Mouse (Mus musculus): ENCODE data around the gene Ets1. TPM values are rescaled to one million over a fixed set of nuclear protein-coding genes. Genes with fewer than 3 reads are reported as not detected.

The Ets1 gene
- polyA plus RNA-seq, 1 experiment from 2014 or later = 16.0 TPM

DNA sequence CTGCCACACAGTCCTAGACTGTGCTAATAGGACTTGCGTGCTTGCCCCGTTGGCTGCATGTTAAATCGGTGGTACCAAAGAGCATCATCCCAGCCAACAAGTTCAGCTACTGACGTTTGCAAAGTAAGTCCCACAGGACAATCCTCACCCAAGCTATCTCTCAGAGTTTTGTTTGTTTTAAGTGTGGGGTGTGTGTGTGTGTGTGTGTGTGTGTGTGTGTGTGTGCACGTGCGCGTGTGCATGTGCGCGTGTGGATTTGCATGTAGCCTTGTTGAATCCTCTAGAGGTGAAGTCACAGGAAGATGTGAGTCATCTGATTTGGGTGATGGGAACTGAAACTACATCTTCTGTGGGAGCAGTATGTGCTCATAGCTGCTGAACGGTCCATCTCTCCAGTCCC lies 16.1 kb downstream of the Ets1 start:
- no peaks in the 10 kb centered on the region for H3K36me3 ChIP-seq (ENCODE audit: poor library complexity, severe bottlenecking)
- H3K4me3 ChIP-seq = no peak overlapping the region
- no peak overlapping the region for H3K4me2 ChIP-seq
- peaks cover 18% of the 10 kb centered on the region for H3K27me3 ChIP-seq
- 90% methylated on average over 10 of the region's 10 CpGs for WGBS
- H3K9ac ChIP-seq = no peak overlapping the region
- no peaks in the 10 kb centered on the region for H3K9me3 ChIP-seq (replicated peaks)
- no peaks in the 10 kb centered on the region for H3K4me1 ChIP-seq
- no peak overlapping the region for H3K27ac ChIP-seq
- ATAC-seq = no peak

DNA sequence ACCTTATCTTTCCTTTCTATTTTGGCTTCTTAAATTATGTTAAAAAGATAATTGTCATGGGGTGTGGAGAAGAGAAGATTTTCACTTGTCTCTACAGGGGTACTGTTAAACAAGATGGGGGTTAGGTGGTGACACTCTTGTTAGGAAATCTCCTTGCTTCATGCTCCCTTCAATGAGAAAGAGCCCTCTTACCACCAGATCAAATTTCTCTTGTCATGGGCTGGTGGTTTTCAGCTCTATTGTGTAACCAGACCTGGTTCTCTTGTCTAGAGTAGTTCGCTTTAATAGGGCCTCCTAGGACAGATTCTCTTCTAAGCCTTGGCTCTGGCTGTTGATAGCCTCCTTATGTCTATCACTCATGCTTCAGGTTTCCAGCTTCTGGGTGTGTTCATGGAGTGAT lies 18.3 kb downstream of the Ets1 start:
- ATAC-seq = no peak
- no peak overlapping the region for H3K4me3 ChIP-seq
- H3K27ac ChIP-seq = no peak overlapping the region
- H3K4me1 ChIP-seq = no peaks in the 10 kb centered on the region
- H3K36me3 ChIP-seq (ENCODE audit: poor library complexity, severe bottlenecking) = no peaks in the 10 kb centered on the region
- no peak overlapping the region for H3K9ac ChIP-seq
- no peaks in the 10 kb centered on the region for H3K9me3 ChIP-seq (replicated peaks)
- H3K4me2 ChIP-seq = no peak overlapping the region
- WGBS = 78% methylated on average over 1 of the region's 1 CpGs
- H3K27me3 ChIP-seq = peaks cover 11% of the 10 kb centered on the region; the same call in 1 of the 2 replicates

DNA sequence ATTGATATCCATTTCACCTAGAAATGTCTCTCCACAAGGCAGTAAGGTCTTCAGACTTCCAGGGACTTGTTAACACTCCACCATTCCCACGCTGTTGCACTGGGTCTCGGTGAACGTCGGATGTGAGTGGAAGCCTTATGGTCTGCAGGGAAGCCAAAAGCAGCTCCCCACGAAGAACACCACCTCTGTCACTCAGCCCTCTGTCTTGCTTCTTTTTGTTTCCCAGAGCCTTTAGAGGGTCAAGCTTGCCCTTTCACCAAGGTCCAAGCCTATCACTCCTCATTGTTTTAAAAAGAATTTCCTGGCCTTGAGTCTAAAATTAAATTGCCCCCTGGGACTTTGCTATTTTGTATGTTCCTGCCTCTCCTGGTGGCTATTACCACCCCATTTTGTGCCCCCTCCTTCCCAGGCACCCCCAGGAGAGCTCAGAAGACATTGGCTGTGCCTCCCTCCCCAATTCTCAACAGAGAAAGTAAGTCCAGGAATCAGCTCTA lies 20.4 kb downstream of the Ets1 start:
- WGBS = 77% methylated on average over 5 of the region's 5 CpGs
- no peak for ATAC-seq
- H3K27me3 ChIP-seq = peaks cover 11% of the 10 kb centered on the region
- no peak overlapping the region for H3K9ac ChIP-seq
- no peak overlapping the region for H3K27ac ChIP-seq
- H3K9me3 ChIP-seq (replicated peaks) = no peaks in the 10 kb centered on the region
- no peaks in the 10 kb centered on the region for H3K36me3 ChIP-seq (ENCODE audit: poor library complexity, severe bottlenecking)
- H3K4me3 ChIP-seq = no peak overlapping the region
- H3K4me2 ChIP-seq = no peak overlapping the region
- no peaks in the 10 kb centered on the region for H3K4me1 ChIP-seq

DNA sequence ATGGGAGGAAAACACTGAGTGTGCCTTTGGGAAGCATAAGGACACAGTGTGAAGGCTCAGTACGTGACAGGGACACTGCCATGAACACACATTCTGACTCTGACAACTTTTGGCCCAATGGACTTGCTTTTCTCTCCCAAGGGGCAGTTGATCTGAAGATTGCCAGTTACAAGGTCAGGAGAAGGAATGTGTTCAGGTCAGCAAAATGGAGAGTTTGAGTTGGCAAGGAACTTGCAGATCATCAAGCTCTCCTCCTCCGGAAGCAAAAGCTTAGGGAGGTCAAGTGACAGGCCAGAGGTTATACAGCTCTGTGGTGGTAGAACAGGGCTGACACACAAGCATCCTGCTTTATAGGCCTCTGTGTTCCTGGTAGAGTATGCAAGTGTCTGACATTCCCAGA lies 21.1 kb downstream of the Ets1 start:
- Histone ChIP-seq H3K36me3 (ENCODE audit: poor library complexity, severe bottlenecking) (no peaks in the 10 kb centered on the region), H3K9ac (no peak overlapping the region), H3K4me2 (no peak overlapping the region), H3K4me3 (no peak overlapping the region), H3K4me1 (no peaks in the 10 kb centered on the region), H3K27ac (no peak overlapping the region), H3K9me3 (replicated peaks) (no peaks in the 10 kb centered on the region), H3K27me3 (peaks cover 18% of the 10 kb centered on the region)
- 93% methylated on average over 2 of the region's 2 CpGs for WGBS
- no peak for ATAC-seq

DNA sequence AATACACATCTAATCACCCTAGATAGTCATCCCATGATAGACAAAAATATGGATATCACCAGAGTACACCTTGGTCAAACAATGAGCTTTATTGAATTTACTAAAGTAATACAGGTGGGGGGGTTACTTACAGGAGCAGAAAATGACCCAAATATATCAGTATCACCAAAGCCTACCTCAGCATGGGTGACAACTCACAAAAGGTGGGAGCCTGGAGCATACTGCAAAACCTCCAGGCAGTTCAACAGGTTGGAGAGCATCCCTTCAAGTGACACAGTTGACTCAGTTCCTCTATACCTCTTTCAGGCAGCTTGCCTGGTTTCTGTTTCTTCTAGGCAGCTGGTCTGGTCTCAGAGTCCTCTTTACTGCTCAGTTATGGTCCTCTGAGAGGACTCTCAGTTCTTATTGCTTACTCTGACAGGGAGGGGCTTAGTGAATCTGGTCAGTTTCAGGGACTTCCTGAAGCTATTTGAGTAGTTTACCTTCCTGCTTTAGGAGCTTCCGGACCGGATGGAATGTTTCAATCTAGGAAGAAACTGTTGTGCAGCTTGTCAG lies 24.5 kb downstream of the Ets1 start:
- H3K9me3 ChIP-seq (replicated peaks) = no peaks in the 10 kb centered on the region
- WGBS = 91% methylated on average over 2 of the region's 2 CpGs
- ATAC-seq = no peak

DNA sequence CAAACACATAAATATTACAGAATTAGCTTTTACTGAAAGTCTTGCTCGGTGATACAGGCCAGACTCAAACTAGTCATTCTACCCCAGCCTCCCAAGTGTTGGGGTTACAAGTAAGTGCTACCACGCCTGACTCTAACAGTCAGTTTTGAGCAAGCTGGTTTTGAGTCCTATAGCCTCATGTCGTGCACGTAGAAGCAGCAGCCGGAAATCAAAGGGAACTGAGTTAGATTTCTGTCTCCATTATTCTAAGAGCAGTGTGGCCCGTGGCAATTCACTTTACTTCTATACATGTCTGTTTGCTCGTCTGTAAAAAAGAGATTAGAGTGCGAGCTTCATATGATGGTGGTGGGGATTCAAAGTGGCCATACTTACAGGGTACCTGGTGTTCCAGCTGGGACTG lies 25.1 kb downstream of the Ets1 start:
- Histone ChIP-seq H3K4me1 (no peaks in the 10 kb centered on the region), H3K36me3 (ENCODE audit: poor library complexity, severe bottlenecking) (no peaks in the 10 kb centered on the region), H3K9ac (no peak overlapping the region), H3K27me3 (peaks cover 42% of the 10 kb centered on the region), H3K27ac (no peak overlapping the region), H3K9me3 (replicated peaks) (no peaks in the 10 kb centered on the region), H3K4me2 (no peak overlapping the region), H3K4me3 (no peak overlapping the region)
- 84% methylated on average over 8 of the region's 8 CpGs for WGBS
- ATAC-seq = no peak

More for the DNA sequence above, 24.5 kb downstream of the Ets1 start:
- H3K27ac ChIP-seq = no peak overlapping the region
- H3K36me3 ChIP-seq (ENCODE audit: poor library complexity, severe bottlenecking) = no peaks in the 10 kb centered on the region
- no peak overlapping the region for H3K4me3 ChIP-seq
- no peaks in the 10 kb centered on the region for H3K4me1 ChIP-seq
- H3K9ac ChIP-seq = no peak overlapping the region
- H3K27me3 ChIP-seq = peaks cover 38% of the 10 kb centered on the region
- no peak overlapping the region for H3K4me2 ChIP-seq

DNA sequence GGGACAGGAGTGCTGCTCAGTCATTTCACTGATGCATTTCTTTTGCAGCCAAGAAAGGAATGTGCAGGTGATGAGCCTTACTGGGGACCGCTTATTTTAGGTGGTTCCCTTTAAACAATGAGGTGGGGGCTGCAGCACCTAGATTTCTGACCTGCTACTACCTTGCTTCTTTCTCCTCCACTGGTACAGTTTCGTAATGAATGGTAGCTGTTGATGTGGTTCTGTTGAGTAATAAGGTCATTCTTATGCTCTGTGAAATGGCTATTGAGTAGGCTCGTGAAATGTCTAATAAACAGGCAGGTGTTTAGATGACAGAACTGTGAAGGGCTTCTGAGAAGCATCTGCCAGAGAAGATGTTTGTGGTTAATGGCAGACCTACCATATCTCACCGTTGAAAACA lies 25.5 kb downstream of the Ets1 start:
- Histone ChIP-seq H3K4me1 (no peaks in the 10 kb centered on the region), H3K27me3 (peaks cover 47% of the 10 kb centered on the region), H3K4me2 (no peak overlapping the region), H3K9ac (no peak overlapping the region), H3K4me3 (no peak overlapping the region), H3K36me3 (ENCODE audit: poor library complexity, severe bottlenecking) (no peaks in the 10 kb centered on the region), H3K27ac (no peak overlapping the region), H3K9me3 (replicated peaks) (no peaks in the 10 kb centered on the region)
- 87% methylated on average over 4 of the region's 4 CpGs for WGBS
- ATAC-seq = no peak

DNA sequence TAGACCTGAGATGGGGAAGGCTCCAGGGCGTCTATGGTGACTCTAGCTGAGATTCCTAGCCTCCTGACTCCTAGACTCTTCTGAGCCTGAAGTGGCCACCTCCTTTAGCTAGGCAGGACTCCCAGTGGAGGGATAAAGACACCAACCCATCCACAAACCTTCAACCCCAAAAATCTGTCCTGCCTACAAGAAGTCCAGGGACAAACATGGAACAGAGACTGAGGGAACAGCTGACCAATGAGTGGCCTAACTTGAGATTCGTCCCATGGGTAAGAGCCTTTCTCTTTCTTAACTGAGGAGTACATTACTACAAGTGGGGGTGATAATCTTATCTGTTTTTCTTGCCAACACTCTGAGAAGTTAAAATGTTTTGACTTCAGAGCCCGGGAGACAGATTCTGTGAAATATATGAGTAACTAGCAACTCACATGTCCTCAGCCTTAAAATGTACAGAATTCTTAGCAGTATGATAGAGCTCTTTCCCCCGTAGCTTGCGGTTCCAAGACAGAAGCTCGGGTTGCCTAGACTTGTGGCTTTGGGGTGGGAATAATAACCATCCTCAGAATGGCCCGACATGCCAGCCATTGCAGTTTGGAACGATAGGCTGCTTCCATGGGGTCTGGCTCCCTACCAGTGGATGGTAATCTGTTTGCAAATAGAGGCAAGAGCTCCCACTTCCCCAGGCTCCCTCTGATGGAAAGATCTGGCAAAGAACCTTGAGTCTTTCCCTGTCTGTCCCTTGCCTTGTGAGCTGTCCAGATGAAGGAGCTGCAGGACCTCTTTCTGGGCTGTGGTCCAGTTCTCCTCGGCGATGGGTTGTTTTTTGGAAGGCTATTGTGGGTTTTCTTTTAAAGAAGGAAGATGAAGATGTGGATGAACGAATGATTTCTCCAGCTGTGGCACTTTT lies 30.8 kb downstream of the Ets1 start:
- no peak overlapping the region for H3K9ac ChIP-seq
- no peak overlapping the region for H3K4me3 ChIP-seq
- H3K27me3 ChIP-seq = peaks cover 82% of the 10 kb centered on the region
- H3K9me3 ChIP-seq (replicated peaks) = no peaks in the 10 kb centered on the region
- H3K4me2 ChIP-seq = no peak overlapping the region
- H3K4me1 ChIP-seq = peaks cover 11% of the 10 kb centered on the region
- H3K36me3 ChIP-seq (ENCODE audit: poor library complexity, severe bottlenecking) = no peaks in the 10 kb centered on the region
- 65% methylated on average over 11 of the region's 11 CpGs for WGBS
- ATAC-seq = no peak
- H3K27ac ChIP-seq = 0 out of 2 replicates have a peak overlapping the region, but pooled peaks have one; percentile 7

DNA sequence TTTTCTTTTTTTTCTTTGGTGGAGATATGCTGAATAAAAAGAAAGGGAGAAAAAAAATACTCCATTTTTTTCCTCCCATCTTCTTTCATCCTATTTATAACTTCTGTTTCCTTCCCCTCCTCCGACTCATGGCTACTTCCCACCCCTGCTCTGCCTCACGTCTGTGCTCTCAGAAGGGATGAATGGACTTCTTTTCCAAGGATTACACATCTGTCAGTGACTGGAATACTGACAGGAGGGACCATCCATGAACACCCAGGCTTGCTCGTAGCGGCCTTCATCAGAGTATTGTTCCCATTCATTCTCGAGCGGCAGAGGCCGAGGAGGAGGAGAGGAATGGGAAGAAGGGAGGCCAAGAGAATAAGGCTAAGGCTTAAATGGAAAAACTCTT lies 31.5 kb downstream of the Ets1 start:
- Histone ChIP-seq H3K36me3 (ENCODE audit: poor library complexity, severe bottlenecking) (no peaks in the 10 kb centered on the region), H3K4me2 (no peak overlapping the region), H3K4me1 (peaks cover 18% of the 10 kb centered on the region), H3K9me3 (replicated peaks) (no peaks in the 10 kb centered on the region), H3K4me3 (no peak overlapping the region), H3K27ac (no peak overlapping the region), H3K9ac (no peak overlapping the region), H3K27me3 (peaks cover 84% of the 10 kb centered on the region)
- no peak for ATAC-seq
- WGBS = 16% methylated on average over 7 of the region's 7 CpGs

DNA sequence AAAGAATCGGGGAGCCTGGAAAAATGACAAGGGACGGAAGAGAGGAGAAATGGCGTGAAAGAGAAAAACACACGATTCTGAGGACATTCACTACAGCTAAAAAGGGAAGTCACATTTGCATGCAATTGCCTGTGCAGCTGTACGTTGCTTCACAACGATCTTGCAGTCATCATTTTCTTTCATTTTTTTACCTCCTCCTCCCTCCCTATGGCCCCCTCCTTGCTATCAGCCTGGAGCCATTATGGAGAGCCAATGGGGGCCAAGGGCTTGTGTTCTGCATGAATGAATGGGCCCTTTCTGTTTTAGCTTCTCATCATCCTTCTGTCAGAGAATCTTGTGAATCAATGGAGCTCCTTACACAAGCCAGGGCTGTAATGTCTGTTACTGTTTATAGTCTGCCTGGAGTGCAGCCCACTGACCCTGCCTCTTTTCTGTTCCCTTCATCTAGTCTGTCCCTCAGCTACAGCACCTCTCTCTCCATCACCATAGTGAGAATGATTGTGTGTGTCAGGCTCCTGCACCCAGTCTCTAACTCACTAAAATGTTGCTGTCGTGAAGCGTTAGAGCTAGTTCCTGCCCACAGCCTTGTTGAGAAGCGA lies 32.2 kb downstream of the Ets1 start:
- no peaks in the 10 kb centered on the region for H3K9me3 ChIP-seq (replicated peaks)
- H3K27ac ChIP-seq = no peak overlapping the region
- no peaks in the 10 kb centered on the region for H3K36me3 ChIP-seq (ENCODE audit: poor library complexity, severe bottlenecking)
- peak; percentile 51 for ATAC-seq
- H3K4me1 ChIP-seq = peaks cover 20% of the 10 kb centered on the region
- no peak overlapping the region for H3K9ac ChIP-seq
- H3K27me3 ChIP-seq = peaks cover 88% of the 10 kb centered on the region
- WGBS = 43% methylated on average over 9 of the region's 9 CpGs
- H3K4me3 ChIP-seq = no peak overlapping the region
- no peak overlapping the region for H3K4me2 ChIP-seq

DNA sequence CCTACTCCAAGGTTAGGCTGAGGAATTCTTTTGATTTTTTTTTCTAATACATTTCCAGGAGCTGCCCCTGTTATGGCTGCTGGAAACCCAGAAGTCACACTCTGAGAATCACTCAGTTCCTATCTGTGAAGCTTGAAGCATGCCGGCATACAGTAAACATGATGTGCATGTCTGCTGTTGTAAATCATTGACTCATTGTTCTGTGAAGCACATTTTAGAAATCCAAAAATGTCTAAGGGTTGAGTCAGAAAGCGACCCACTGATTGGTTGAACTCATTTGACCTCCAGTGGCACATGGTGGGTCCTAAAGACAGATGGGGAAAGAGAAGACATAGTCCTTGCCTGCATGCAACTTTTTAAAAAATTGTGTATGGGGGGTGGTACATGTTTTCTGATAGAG lies 33.4 kb downstream of the Ets1 start:
- Histone ChIP-seq H3K9ac (no peak overlapping the region), H3K27ac (no peak overlapping the region), H3K4me2 (no peak overlapping the region), H3K36me3 (ENCODE audit: poor library complexity, severe bottlenecking) (no peaks in the 10 kb centered on the region), H3K9me3 (replicated peaks) (no peaks in the 10 kb centered on the region), H3K27me3 (peaks cover 90% of the 10 kb centered on the region), H3K4me3 (no peak overlapping the region), H3K4me1 (peaks cover 20% of the 10 kb centered on the region)
- no peak for ATAC-seq
- 87% methylated on average over 2 of the region's 2 CpGs for WGBS
